19 mouse cellular contexts compared by ENCODE assay signal in genomic region chr9:40326260-40326915, GRCm38 (mm10). TPM values are rescaled to one million over a fixed set of nuclear protein-coding genes. Genes with fewer than 3 reads are reported as not detected.
A peak's percentile ranks its signal among the peaks of the same experiment; 100 is the strongest.
DNase-seq lines count a peak whose midpoint lies in the region; ATAC-seq and TF ChIP-seq lines count a peak whose summit lies in the region.
"Had no signal": no experiment of that assay in that cellular context is flagged by ENCODE, and none has a peak within 500 bp of the region (broad histone marks: within the 10 kb centered on the region; RNA-seq: fewer than 3 reads in every experiment).

No protein-coding gene starts in this region.

- H3K9ac ChIP-seq in embryonic facial prominence, embryonic 14.5 days (ENCODE audit: low read depth, low read length): no peak overlapping the region
- H3K9ac ChIP-seq in heart, embryonic 16.5 days (ENCODE audit: low read length): no peak overlapping the region
- no peak overlapping the region for H3K9ac ChIP-seq in stomach, embryonic 14.5 days (replicated peaks; ENCODE audit: low read depth, low read length)
- H3K9ac ChIP-seq: embryonic facial prominence, embryonic 15.5 days; midbrain, embryonic 12.5 days; neural tube, embryonic 13.5 days had no signal

- H3K4me3 ChIP-seq in embryonic facial prominence, embryonic 14.5 days (ENCODE audit: low read depth, low read length): no peak overlapping the region
- H3K4me3 ChIP-seq in embryonic facial prominence, embryonic 10.5 days: no peak overlapping the region
- no peak overlapping the region for H3K4me3 ChIP-seq in heart, embryonic 16.5 days (ENCODE audit: low read length)
- H3K4me3 ChIP-seq in layer of hippocampus, adult 2 months: no peak overlapping the region
- no peak overlapping the region for H3K4me3 ChIP-seq in stomach, embryonic 14.5 days (ENCODE audit: low read depth, low read length)
- H3K4me3 ChIP-seq: embryonic facial prominence, embryonic 15.5 days; midbrain, embryonic 12.5 days; neural tube, embryonic 13.5 days had no signal

- no peaks in the 10 kb centered on the region for H3K36me3 ChIP-seq in embryonic facial prominence, embryonic 14.5 days (ENCODE audit: control insufficient read depth, insufficient read depth, low read length)
- H3K36me3 ChIP-seq in embryonic facial prominence, embryonic 10.5 days (replicated peaks): no peaks in the 10 kb centered on the region; the same call in 1 of the 2 replicates
- no peaks in the 10 kb centered on the region for H3K36me3 ChIP-seq in heart, embryonic 16.5 days (ENCODE audit: control insufficient read depth, insufficient read depth)
- H3K36me3 ChIP-seq in stomach, embryonic 14.5 days (ENCODE audit: control insufficient read depth, insufficient read depth, low read length): 0 out of 2 replicates have a peak, but pooled peaks cover 4% of the 10 kb centered on the region
- H3K36me3 ChIP-seq: embryonic facial prominence, embryonic 15.5 days; midbrain, embryonic 12.5 days had no signal

- no peaks in the 10 kb centered on the region for H3K9me3 ChIP-seq in embryonic facial prominence, embryonic 14.5 days (ENCODE audit: control insufficient read depth, low read length)
- no peaks in the 10 kb centered on the region for H3K9me3 ChIP-seq in embryonic facial prominence, embryonic 10.5 days
- no peaks in the 10 kb centered on the region for H3K9me3 ChIP-seq in heart, embryonic 16.5 days (replicated peaks; ENCODE audit: control insufficient read depth, low read length)
- no peaks in the 10 kb centered on the region for H3K9me3 ChIP-seq in stomach, embryonic 14.5 days (ENCODE audit: control insufficient read depth, low read depth, low read length)
- H3K9me3 ChIP-seq: embryonic facial prominence, embryonic 15.5 days; midbrain, embryonic 12.5 days; neural tube, embryonic 13.5 days had no signal

- H3K27me3 ChIP-seq in embryonic facial prominence, embryonic 14.5 days (replicated peaks; ENCODE audit: control insufficient read depth, insufficient read depth, low read length): no peaks in the 10 kb centered on the region
- no peaks in the 10 kb centered on the region for H3K27me3 ChIP-seq in embryonic facial prominence, embryonic 10.5 days (replicated peaks; ENCODE audit: low read depth, poor library complexity, severe bottlenecking)
- H3K27me3 ChIP-seq in heart, embryonic 16.5 days (ENCODE audit: control insufficient read depth, insufficient read depth, low read length): no peaks in the 10 kb centered on the region
- no peaks in the 10 kb centered on the region for H3K27me3 ChIP-seq in stomach, embryonic 14.5 days (ENCODE audit: control insufficient read depth, insufficient read depth, low read length)
- H3K27me3 ChIP-seq: embryonic facial prominence, embryonic 15.5 days; midbrain, embryonic 12.5 days; neural tube, embryonic 13.5 days had no signal

- ATAC-seq in embryonic facial prominence, embryonic 14.5 days (ENCODE audit: low read depth): no peak
- no peak for ATAC-seq in heart, embryonic 16.5 days (replicated peaks; ENCODE audit: extremely low read depth, insufficient read depth, low FRiP score)
- no peak for ATAC-seq in stomach, embryonic 14.5 days (ENCODE audit: insufficient number of reproducible peaks, insufficient read depth, low FRiP score, low read depth)
- ATAC-seq: forebrain, embryonic 16.5 days; hindbrain, embryonic 16.5 days had no signal

- no peak overlapping the region for H3K27ac ChIP-seq in embryonic facial prominence, embryonic 14.5 days (replicated peaks; ENCODE audit: low read depth, low read length)
- no peak overlapping the region for H3K27ac ChIP-seq in embryonic facial prominence, embryonic 10.5 days (replicated peaks)
- peak overlapping the region; percentile 28; the same call in 1 of the 2 replicates for H3K27ac ChIP-seq in heart, embryonic 16.5 days (ENCODE audit: low read length)
- peak overlapping the region; percentile 59 for H3K27ac ChIP-seq in layer of hippocampus, adult 2 months
- no peak overlapping the region for H3K27ac ChIP-seq in stomach, embryonic 14.5 days (ENCODE audit: low read length)
- H3K27ac ChIP-seq: embryonic facial prominence, embryonic 15.5 days; midbrain, embryonic 12.5 days; neural tube, embryonic 13.5 days had no signal

- peak; percentile 38 for DNase-seq in embryonic facial prominence, embryonic 14.5 days (ENCODE audit: low spot score)
- DNase-seq in embryonic facial prominence, embryonic 10.5 days (ENCODE audit: low spot score): no peak
- no peak for DNase-seq in heart, postnatal 25 days (ENCODE audit: low spot score)
- no peak for DNase-seq in layer of hippocampus, adult 2 months (ENCODE audit: low spot score in 2 of 2)
- no peak for DNase-seq in layer of hippocampus, postnatal 25 days (ENCODE audit: extremely low spot score in 1 of 2, low spot score in 1 of 2)
- DNase-seq in adrenal gland, adult 8-10 months: no peak
- DNase-seq: adrenal gland, postnatal 10 days; cerebellum, postnatal 10 days; kidney, adult 9 months; left cerebral cortex, postnatal 4 days; lung, adult 2 months; thymus, adult 2 months had no signal

- no peak for TF ChIP-seq CTCF in layer of hippocampus, adult 2 months (conservative IDR thresholded peaks at IDR 0.05)

- H3K4me1 ChIP-seq in embryonic facial prominence, embryonic 14.5 days (ENCODE audit: control insufficient read depth, insufficient read depth, low read length): peaks cover 5% of the 10 kb centered on the region
- peaks cover 22% of the 10 kb centered on the region for H3K4me1 ChIP-seq in embryonic facial prominence, embryonic 10.5 days
- H3K4me1 ChIP-seq in heart, embryonic 16.5 days (ENCODE audit: control insufficient read depth, insufficient read depth, low read length): peaks cover 20% of the 10 kb centered on the region
- 0 out of 2 replicates have a peak, but pooled peaks cover 2% of the 10 kb centered on the region for H3K4me1 ChIP-seq in stomach, embryonic 14.5 days (ENCODE audit: control insufficient read depth, insufficient read depth, low read length)

- H3K4me2 ChIP-seq in embryonic facial prominence, embryonic 14.5 days (ENCODE audit: low read depth, low read length): no peak overlapping the region
- no peak overlapping the region for H3K4me2 ChIP-seq in heart, embryonic 16.5 days (ENCODE audit: low read depth, low read length)
- peak overlapping the region; percentile 35; the same call in 1 of the 2 replicates for H3K4me2 ChIP-seq in stomach, embryonic 14.5 days (replicated peaks; ENCODE audit: low read depth, low read length)
- H3K4me2 ChIP-seq: embryonic facial prominence, embryonic 15.5 days; midbrain, embryonic 12.5 days; neural tube, embryonic 13.5 days had no signal

- intact Hi-C loops in heart, postnatal 25 days (cut with DNase I): no loop called here

- 40% methylated on average over 7 of the region's 7 CpGs for WGBS in embryonic facial prominence, embryonic 14.5 days
- WGBS in embryonic facial prominence, embryonic 10.5 days: 61% methylated on average over 7 of the region's 7 CpGs
- 39% methylated on average over 7 of the region's 7 CpGs for WGBS in heart, embryonic 16.5 days
- WGBS in stomach, embryonic 14.5 days: 50% methylated on average over 7 of the region's 7 CpGs

RNA-seq across cellular contexts. Expression of gene Scn3b, which starts 57.4 kb away (rescaled TPM):
- 34.7 and 42.9 TPM in 2 replicates for polyA plus RNA-seq in embryonic facial prominence, embryonic 14.5 days (2014; fragmentation: Nextera tagmentation; extraction: Ambion mirVana)
- 2.2 and 2.7 TPM in 2 replicates for polyA plus RNA-seq in embryonic facial prominence, embryonic 10.5 days (2016; fragmentation: Nextera tagmentation; extraction: Ambion mirVana)
- polyA plus RNA-seq in heart, embryonic 16.5 days (2015; fragmentation: Nextera tagmentation; extraction: Ambion mirVana): 1.7 and 1.9 TPM in 2 replicates
- under 1 TPM; 0.67 to 0.83 TPM for total RNA-seq in heart, postnatal 25 days (2021)
- 100 to 1,000 TPM; 254 to 266 TPM for total RNA-seq in layer of hippocampus, adult 2 months (2021)
- 100 to 1,000 TPM; 248 to 274 TPM for total RNA-seq in layer of hippocampus, postnatal 25 days (2021)
- 7.9 and 8.0 TPM in 2 replicates for polyA plus RNA-seq in stomach, embryonic 14.5 days (2014; fragmentation: Nextera tagmentation; extraction: Ambion mirVana)
- 10 to 100 TPM in 2 of 4 experiments, 1 to 10 TPM in 2; 8.7 to 14.7 (median 11.9) TPM for total RNA-seq in adrenal gland, adult 8-10 months (2022)

Comparison
In these comparisons a context has a peak if more than half of its experiments do, and no peak if none do; other contexts are left out.
1. H3K27ac ChIP-seq: peak in heart, embryonic 16.5 days (single experiment) and layer of hippocampus, adult 2 months (single experiment); none in embryonic facial prominence, embryonic 14.5 days (single experiment), embryonic facial prominence, embryonic 10.5 days (single experiment) and stomach, embryonic 14.5 days (single experiment).
2. RNA of gene Scn3b, which starts 57.4 kb away (total RNA-seq): 248 to 274 TPM in layer of hippocampus, postnatal 25 days and 254 to 266 TPM in layer of hippocampus, adult 2 months; 8.7 to 14.7 TPM in adrenal gland, adult 8-10 months and 0.67 to 0.83 TPM in heart, postnatal 25 days; every median in the first group is over 10 times any median in the second.